ENCODE assay signal across 10 mouse cellular contexts in genomic region chr16:33130731-33131130, GRCm38 (mm10). TPM values are rescaled to one million over a fixed set of nuclear protein-coding genes. Genes with fewer than 3 reads are reported as not detected.
DNase-seq lines count a peak whose midpoint lies in the region; ATAC-seq and TF ChIP-seq lines count a peak whose summit lies in the region.
"Had no signal": no experiment of that assay in that cellular context is flagged by ENCODE, and none has a peak within 500 bp of the region (broad histone marks: within the 10 kb centered on the region; RNA-seq: fewer than 3 reads in every experiment).

No protein-coding gene starts in this region.

- H3K4me3 ChIP-seq in heart, adult 2 months = no peak overlapping the region
- no peak overlapping the region for H3K4me3 ChIP-seq in heart, embryonic 11.5 days (ENCODE audit: low read depth, low read length)
- no peak overlapping the region for H3K4me3 ChIP-seq in lung, embryonic 16.5 days (ENCODE audit: low read length)
- no peak overlapping the region for H3K4me3 ChIP-seq in midbrain, embryonic 16.5 days (ENCODE audit: low read depth, low read length)
- no peak overlapping the region for H3K4me3 ChIP-seq in intestine, embryonic 15.5 days (replicated peaks)
- H3K4me3 ChIP-seq: erythroblast, embryonic 14.5 days; hindbrain, embryonic 15.5 days had no signal

- no peak for TF ChIP-seq CTCF in heart, adult 2 months (IDR thresholded peaks at IDR 0.05)

- H3K36me3 ChIP-seq in heart, adult 2 months (ENCODE audit: control insufficient read depth, insufficient read depth, low read length) = no peaks in the 10 kb centered on the region
- H3K36me3 ChIP-seq in heart, embryonic 11.5 days (ENCODE audit: control insufficient read depth, insufficient read depth, low read length) = no peaks in the 10 kb centered on the region
- H3K36me3 ChIP-seq in lung, embryonic 16.5 days (ENCODE audit: control insufficient read depth, insufficient read depth, low read length) = no peaks in the 10 kb centered on the region
- H3K36me3 ChIP-seq in midbrain, embryonic 16.5 days (ENCODE audit: control insufficient read depth, insufficient read depth, low read length) = no peaks in the 10 kb centered on the region
- no peaks in the 10 kb centered on the region for H3K36me3 ChIP-seq in intestine, embryonic 15.5 days
- H3K36me3 ChIP-seq: hindbrain, embryonic 15.5 days had no signal

- H3K27ac ChIP-seq in heart, adult 2 months = no peak overlapping the region
- H3K27ac ChIP-seq in heart, embryonic 11.5 days (ENCODE audit: low read depth, low read length) = no peak overlapping the region
- no peak overlapping the region for H3K27ac ChIP-seq in lung, embryonic 16.5 days (ENCODE audit: low read length)
- H3K27ac ChIP-seq in midbrain, embryonic 16.5 days (ENCODE audit: low read length) = no peak overlapping the region
- H3K27ac ChIP-seq in intestine, embryonic 15.5 days = no peak overlapping the region
- H3K27ac ChIP-seq: hindbrain, embryonic 15.5 days had no signal

- peaks cover 2% of the 10 kb centered on the region for H3K4me1 ChIP-seq in heart, adult 2 months (ENCODE audit: control insufficient read depth, insufficient read depth, low read length)
- no peaks in the 10 kb centered on the region for H3K4me1 ChIP-seq in heart, embryonic 11.5 days (ENCODE audit: control insufficient read depth, insufficient read depth, low read length)
- peaks cover 4% of the 10 kb centered on the region for H3K4me1 ChIP-seq in lung, embryonic 16.5 days (replicated peaks; ENCODE audit: control insufficient read depth, insufficient read depth, low read length)
- H3K4me1 ChIP-seq in midbrain, embryonic 16.5 days (ENCODE audit: control insufficient read depth, insufficient read depth, low read length) = no peaks in the 10 kb centered on the region
- H3K4me1 ChIP-seq in intestine, embryonic 15.5 days (replicated peaks) = no peaks in the 10 kb centered on the region; the same call in 1 of the 2 replicates
- H3K4me1 ChIP-seq: hindbrain, embryonic 15.5 days had no signal

- no peak for ATAC-seq in heart, embryonic 11.5 days (replicated peaks; ENCODE audit: insufficient number of reproducible peaks, low FRiP score, low TSS enrichment)
- ATAC-seq in lung, embryonic 16.5 days (ENCODE audit: low read depth) = peak; percentile 74
- ATAC-seq in midbrain, embryonic 16.5 days = no peak
- ATAC-seq in intestine, embryonic 15.5 days = no peak

- no peak overlapping the region for H3K4me2 ChIP-seq in heart, embryonic 11.5 days
- H3K4me2 ChIP-seq in lung, embryonic 16.5 days (ENCODE audit: low read depth, low read length) = no peak overlapping the region
- H3K4me2 ChIP-seq in midbrain, embryonic 16.5 days (ENCODE audit: low read length) = no peak overlapping the region
- H3K4me2 ChIP-seq in intestine, embryonic 15.5 days (replicated peaks) = no peak overlapping the region
- H3K4me2 ChIP-seq: hindbrain, embryonic 15.5 days had no signal

- H3K79me2 ChIP-seq in heart, adult 2 months (replicated peaks; ENCODE audit: control insufficient read depth, insufficient read depth, low read length) = no peaks in the 10 kb centered on the region

- DNase-seq in heart, adult 2 months = peak; percentile 23 to 60
- DNase-seq in Muller cell, postnatal 12 days (ENCODE audit: inconsistent ontology term) = peak; percentile 80
- DNase-seq in gastrocnemius, adult 18-20 months (ENCODE audit: low spot score) = peak; percentile 61
- no peak for DNase-seq in embryo, embryonic 10.5 days (ENCODE audit: low spot score)

- no peaks in the 10 kb centered on the region for H3K27me3 ChIP-seq in heart, adult 2 months (ENCODE audit: control insufficient read depth, insufficient read depth, low read length)
- H3K27me3 ChIP-seq in heart, embryonic 11.5 days (ENCODE audit: control insufficient read depth, insufficient read depth, low read length) = no peaks in the 10 kb centered on the region
- H3K27me3 ChIP-seq in lung, embryonic 16.5 days (ENCODE audit: control insufficient read depth, insufficient read depth, low read depth, low read length) = no peaks in the 10 kb centered on the region
- no peaks in the 10 kb centered on the region for H3K27me3 ChIP-seq in midbrain, embryonic 16.5 days (ENCODE audit: control insufficient read depth, insufficient read depth, low read depth, low read length)
- no peaks in the 10 kb centered on the region for H3K27me3 ChIP-seq in intestine, embryonic 15.5 days (replicated peaks)
- H3K27me3 ChIP-seq: hindbrain, embryonic 15.5 days had no signal

- no peaks in the 10 kb centered on the region for H3K9me3 ChIP-seq in heart, embryonic 11.5 days (replicated peaks; ENCODE audit: control insufficient read depth, low read length)
- H3K9me3 ChIP-seq in lung, embryonic 16.5 days (ENCODE audit: control insufficient read depth, low read length) = no peaks in the 10 kb centered on the region
- H3K9me3 ChIP-seq in midbrain, embryonic 16.5 days (replicated peaks; ENCODE audit: control insufficient read depth, low read length, poor library complexity, severe bottlenecking) = no peaks in the 10 kb centered on the region
- no peaks in the 10 kb centered on the region for H3K9me3 ChIP-seq in intestine, embryonic 15.5 days
- H3K9me3 ChIP-seq: hindbrain, embryonic 15.5 days had no signal

- no peak for TF ChIP-seq EP300 in heart, adult 2 months (IDR thresholded peaks at IDR 0.05; ENCODE audit: insufficient read depth, low read depth, low read length)

- intact Hi-C loops in heart, adult 2 months (cut with DNase I) = no loop called here

- no peak for TF ChIP-seq POLR2A in heart, adult 2 months (IDR thresholded peaks at IDR 0.05; ENCODE audit: insufficient read depth, low read depth, low read length)

- no peak overlapping the region for H3K9ac ChIP-seq in heart, adult 2 months (ENCODE audit: low read depth, low read length)
- no peak overlapping the region for H3K9ac ChIP-seq in heart, embryonic 11.5 days (ENCODE audit: low read depth, low read length)
- no peak overlapping the region for H3K9ac ChIP-seq in lung, embryonic 16.5 days (ENCODE audit: low read length)
- H3K9ac ChIP-seq in midbrain, embryonic 16.5 days (ENCODE audit: low read depth, low read length) = no peak overlapping the region
- no peak overlapping the region for H3K9ac ChIP-seq in intestine, embryonic 15.5 days
- H3K9ac ChIP-seq: hindbrain, embryonic 15.5 days had no signal

- 10% methylated on average over 4 of the region's 4 CpGs for WGBS in heart, adult 2 months
- 41% methylated on average over 4 of the region's 4 CpGs for WGBS in heart, embryonic 11.5 days (ENCODE audit: insufficient replicate concordance)
- WGBS in lung, embryonic 16.5 days = 15% methylated on average over 4 of the region's 4 CpGs
- 68% methylated on average over 4 of the region's 4 CpGs for WGBS in midbrain, embryonic 16.5 days
- WGBS in intestine, embryonic 15.5 days = 32% methylated on average over 4 of the region's 4 CpGs

RNA-seq across cellular contexts. Expression of gene Osbpl11, which starts 54.1 kb away (rescaled TPM):
- 10 to 100 TPM; 17.0 to 18.4 TPM for total RNA-seq in heart, adult 2 months (2021)
- polyA plus RNA-seq in heart, adult 2 months (2012; rRNA removed) = 8.9 and 12.0 TPM in 2 replicates
- 15.1 and 17.2 TPM in 2 replicates for polyA plus RNA-seq in heart, embryonic 11.5 days (2014; fragmentation: Nextera tagmentation; extraction: Ambion mirVana)
- total RNA-seq in gastrocnemius, adult 18-20 months (2021) = 10 to 100 TPM; 14.0 to 14.9 TPM
- polyA plus RNA-seq in lung, embryonic 16.5 days (2015; fragmentation: Nextera tagmentation; extraction: Ambion mirVana) = 14.8 and 14.9 TPM in 2 replicates
- 15.0 and 16.8 TPM in 2 replicates for polyA plus RNA-seq in midbrain, embryonic 16.5 days (2015; fragmentation: Nextera tagmentation; extraction: Ambion mirVana)
- 14.7 and 15.2 TPM in 2 replicates for polyA plus RNA-seq in intestine, embryonic 15.5 days (2015; fragmentation: Nextera tagmentation; extraction: Ambion mirVana)
